Mouse (Mus musculus) fibroblast of lung, adult 2 months (primary cell): ENCODE results near the gene Hdhd3.
A peak's percentile ranks its signal among the peaks of the same experiment; 100 is the strongest.

Experiments used
- DNase-seq: peaks from one replicate; pipeline ENCODE4 v3.0.0-alpha.2; 2011; ENCODE audit warnings: low read depth

Hdhd3 gene

DNA sequence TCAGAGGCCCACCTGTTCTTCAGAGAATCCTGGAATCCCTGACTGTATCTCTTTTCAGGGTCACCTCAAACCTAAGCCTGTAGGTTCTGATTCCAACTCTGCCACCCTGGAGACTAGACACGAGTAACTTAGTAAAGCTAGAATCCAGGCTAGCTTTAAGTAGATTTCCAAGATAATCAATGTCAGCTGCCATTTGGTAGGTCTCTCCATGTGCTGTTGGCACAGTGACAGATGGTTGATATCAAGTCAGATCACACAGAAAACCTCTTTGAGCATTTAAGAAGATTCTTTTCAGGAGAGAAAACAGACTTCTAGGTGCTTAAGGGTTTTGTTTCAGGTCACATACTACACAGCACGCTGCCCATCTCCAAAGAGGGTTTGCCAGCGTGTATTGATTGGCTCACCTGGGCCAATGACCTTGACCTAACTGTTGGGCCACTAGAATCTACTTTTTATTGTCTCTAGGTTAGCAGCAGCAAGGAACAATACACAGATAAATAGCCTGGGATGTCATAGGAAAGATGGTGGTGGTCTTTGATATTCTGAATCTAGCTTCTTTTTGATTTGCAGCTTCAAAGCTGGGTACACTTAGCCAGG is at the start of gene Hdhd3:
Hdhd3 (minus strand) TSS at position 94 of the 597 bp plus-strand sequence.
- no peak for DNase-seq

DNA sequence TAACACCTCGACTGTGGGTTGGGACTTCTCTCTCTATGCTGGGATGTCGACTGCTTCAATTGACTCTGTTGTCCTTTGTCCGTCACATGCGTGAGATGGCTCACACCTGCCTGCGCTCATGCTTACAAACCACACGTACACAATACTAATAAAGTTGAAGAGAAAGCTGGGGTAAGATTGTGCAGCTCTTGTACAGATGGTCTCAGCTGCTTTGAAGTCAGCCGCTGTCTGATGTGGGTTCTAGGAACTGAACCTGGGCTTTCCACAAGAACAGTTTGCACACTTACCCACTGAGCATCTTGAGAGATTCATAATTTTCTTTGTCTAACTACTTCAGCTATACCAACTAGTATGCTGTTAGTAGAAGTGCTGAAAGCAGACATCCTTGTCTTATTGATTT is 48.7 kb upstream of the Hdhd3 start:
- DNase-seq = no peak

- no peak for DNase-seq
Measured at GRCm38 (mm10) chr4:62544801-62545200, 41.5 kb upstream of the Hdhd3 start.

DNA sequence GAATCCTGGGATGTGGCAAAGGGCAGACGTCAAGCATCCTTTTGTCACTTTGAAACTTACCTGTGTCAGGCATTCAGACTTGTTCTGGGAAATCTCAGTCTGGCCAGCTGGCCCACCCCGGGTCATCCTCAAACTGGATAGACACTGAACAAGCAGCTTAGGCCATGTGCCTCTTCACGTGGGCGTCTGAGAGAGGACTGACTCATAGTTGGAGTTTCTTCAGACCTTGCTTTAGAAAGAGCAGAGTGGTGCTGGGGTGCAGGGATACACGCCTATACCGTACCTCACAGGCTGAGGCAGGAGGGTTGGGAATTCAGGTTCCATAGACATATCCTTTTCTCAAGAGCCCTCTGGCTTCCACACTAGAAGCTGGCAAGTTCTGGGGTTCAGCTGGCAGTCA is 40.5 kb upstream of the Hdhd3 start:
- no peak for DNase-seq

GRCm38 (mm10) chr4:62541802-62542201 is 38.5 kb upstream of the Hdhd3 start:
- DNase-seq = no peak

DNA sequence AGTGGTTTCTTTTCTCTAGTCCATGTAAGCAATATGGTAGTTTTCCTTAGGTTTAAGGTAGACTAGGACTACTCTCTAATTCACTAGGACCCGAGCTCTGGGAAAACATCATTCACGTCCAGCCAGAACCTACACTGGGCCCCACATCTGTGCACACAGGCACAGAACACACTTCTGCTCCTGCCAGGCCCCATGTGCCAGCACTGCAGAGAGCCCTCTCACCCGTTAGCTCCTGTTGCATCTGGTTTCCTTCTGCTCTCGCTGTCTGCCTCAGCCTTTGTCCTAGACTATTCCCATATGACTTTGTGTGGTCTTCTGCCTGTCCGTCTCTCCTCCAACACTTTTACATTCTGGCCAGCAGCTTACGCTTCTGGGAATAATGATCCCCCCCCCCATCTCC is 30.5 kb upstream of the Hdhd3 start:
- no peak for DNase-seq

GRCm38 (mm10) chr4:62527655-62528054 is 24.4 kb upstream of the Hdhd3 start:
- no peak for DNase-seq

DNA sequence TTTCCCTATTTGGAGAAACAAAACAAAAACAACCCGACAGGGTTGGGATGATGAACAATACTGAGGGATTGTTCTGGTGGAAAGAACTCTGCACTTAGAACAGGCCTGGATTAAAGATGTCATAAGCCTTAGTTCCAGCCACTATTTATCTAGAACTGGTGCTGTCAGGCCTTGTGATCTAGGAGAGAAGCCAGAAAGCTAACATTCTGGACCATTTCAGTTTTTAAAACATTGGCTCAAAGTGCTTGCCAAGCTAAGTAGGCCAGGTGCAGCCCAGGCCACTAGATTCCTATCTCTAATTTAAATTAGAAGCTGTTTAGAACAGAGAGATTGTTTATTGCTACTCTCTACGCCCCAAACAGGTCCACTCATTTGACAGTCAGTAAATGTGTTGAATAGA is 23.0 kb upstream of the Hdhd3 start:
- DNase-seq = no peak

DNA sequence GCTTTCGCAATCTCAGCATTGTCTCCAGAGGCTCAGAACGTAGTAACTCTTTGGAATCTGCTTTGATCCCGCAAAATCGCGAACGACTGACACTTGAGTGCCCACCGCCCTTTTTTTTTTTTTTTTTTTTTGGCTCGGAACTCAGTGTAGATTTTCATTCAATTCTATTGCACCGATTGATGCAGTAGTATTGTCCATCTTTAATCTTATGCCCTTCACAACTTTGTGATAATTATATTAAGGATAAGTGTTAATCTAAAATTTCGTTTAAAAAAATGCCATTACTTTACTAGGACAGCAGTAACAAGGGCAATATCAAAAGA is 22.2 kb upstream of the Hdhd3 start:
- DNase-seq = no peak

GRCm38 (mm10) chr4:62524651-62525488 is 21.6 kb upstream of the Hdhd3 start, which contains the start of the genes Pole3 and 4933430I17Rik:
Gene Pole3 (minus strand): TSS chr4:62525068.
Gene 4933430I17Rik (plus strand): TSS chr4:62525369.
- peak; percentile 92 for DNase-seq

GRCm38 (mm10) chr4:62520892-62521400 is 17.7 kb upstream of the Hdhd3 start:
- DNase-seq = no peak

- peak; percentile 51 for DNase-seq
Measured at GRCm38 (mm10) chr4:62519849-62520233, 16.6 kb upstream of the Hdhd3 start, which contains the start of gene Alad. Gene Alad (minus strand): TSS chr4:62519918.

DNA sequence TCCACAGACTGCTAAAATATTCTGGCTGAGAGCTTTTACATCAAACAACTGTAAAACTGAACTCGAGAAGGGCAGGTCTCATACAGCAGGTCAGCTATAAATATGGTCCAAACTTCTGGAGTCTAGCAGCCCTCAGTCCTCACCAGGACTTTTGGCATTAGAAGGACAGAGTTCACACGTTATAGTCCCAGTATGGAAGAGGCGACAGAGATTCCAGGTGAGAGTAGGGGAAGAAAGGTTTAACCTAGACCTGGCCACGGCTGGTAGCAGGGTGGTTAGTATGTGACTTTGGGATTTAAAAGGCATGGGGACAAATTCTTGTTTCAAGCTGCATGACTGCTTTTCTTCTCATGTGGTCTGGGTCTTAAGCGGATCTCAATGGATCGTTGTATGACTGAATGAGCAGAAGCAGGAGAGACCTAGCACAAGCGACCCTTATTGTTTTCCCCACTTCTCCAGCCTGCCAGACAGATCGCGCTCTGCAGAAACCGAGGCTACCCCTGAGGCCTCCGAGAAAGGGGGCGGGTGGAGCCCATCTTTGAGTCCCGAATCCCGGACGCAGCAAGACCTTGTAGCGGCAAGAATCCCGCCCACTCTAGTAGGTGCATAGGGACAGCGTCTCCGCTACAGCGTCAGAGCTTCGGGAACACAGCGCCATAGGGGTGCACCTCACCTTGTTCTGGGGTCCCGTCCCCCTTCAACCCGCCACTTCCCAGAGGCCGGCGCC is 16.0 kb upstream of the Hdhd3 start:
- no peak for DNase-seq

DNA sequence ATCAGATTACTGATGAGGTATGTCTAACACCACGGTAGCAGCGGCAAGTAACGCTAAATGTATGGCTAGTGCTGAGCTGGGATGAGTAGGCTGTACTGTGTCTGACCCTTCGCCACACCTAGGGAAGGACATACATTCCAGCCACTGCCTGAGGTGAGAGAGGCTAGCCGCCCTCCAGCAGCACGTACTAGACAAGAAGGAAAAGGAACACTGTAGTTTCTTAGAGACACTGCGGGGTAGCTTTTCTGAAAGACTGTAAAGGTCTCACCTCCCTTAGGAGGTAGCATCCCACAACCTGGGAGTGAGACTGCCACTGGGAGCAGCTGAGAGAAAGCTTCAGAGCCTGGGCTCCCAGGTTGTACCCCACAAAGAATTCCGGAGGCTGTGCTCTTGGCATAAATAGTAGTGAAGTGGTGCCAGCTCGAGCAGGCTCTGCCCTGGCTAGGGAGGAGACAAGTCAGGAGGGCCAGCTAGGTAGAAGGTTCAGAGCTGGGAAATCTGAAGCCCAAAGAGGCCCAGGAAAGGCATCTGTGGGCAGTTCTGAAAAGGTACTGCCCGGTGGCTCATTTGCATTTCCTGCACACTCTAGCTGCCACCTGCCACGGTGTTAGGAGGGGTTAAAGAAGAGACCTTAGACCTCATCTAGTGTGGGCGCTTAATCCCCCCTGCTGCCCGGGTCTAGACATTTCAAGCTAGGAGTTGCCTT is 15.3 kb upstream of the Hdhd3 start:
- no peak for DNase-seq

DNA sequence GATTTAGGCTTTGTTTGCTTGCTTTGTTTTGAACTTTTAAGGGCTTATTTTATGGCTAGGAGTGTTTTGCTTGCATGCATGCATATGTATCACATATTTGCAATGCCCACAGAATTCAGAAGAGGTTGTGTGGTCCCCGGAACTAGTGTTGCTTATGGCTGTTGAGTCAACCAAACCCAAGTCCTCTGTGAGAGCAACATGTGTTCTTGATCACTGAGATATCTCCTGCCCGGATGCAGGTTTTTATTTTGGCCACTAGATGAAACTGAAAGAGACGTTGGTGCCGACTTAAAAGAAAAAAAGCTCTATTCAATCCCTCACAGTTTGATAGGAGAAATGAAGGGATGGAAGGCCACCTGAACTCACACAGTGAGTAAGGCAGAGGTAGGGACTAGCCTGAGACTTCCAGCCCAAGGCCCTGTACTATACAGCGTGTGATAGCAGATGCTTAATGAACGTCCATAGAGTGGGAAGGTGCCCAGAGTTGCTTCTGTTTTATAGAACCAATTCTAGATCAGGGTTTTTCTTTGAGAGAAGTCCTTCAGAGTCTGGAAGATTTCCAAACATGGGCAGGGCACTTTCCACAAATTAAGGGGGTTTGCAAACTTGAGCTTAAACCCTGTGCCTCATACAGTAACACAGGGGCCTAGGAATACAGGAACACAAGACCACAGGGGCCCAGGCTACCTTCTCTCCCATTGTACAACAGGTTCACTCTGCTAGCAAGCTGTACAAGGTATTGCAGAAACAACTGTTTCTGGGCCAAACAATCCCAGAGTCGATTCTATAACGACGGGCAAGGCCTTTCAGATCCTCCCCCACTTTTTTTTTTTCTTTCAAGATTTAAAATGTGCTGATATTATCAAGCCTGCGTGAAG is 14.5 kb upstream of the Hdhd3 start:
- no peak for DNase-seq

- DNase-seq = no peak
Measured at GRCm38 (mm10) chr4:62517046-62517445, 13.8 kb upstream of the Hdhd3 start.

GRCm38 (mm10) chr4:62516579-62516978 is 13.3 kb upstream of the Hdhd3 start:
- DNase-seq = no peak

GRCm38 (mm10) chr4:62516079-62516478 is 12.8 kb upstream of the Hdhd3 start:
- DNase-seq = no peak

DNA sequence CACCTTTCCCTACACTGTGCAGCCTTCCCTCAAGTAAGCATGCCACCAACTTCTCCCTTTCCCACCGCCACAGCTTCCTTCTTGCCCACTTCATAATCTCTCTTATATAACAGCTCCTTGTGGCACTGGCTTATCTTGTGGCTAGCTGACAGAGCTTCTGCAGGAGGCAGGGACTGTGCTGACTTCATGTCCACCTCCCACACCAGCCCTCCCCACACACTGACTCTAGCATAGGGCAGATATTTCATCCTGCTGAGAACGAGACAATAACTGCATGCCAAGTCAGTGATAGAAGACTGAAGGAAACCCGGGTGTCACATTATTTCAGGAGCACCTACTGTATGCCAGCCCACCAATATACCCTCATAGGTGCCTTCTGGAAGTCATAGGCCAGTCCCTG is 12.2 kb upstream of the Hdhd3 start:
- DNase-seq = no peak

GRCm38 (mm10) chr4:62514995-62515394 is 11.7 kb upstream of the Hdhd3 start:
- DNase-seq = no peak

- DNase-seq = no peak
Measured at GRCm38 (mm10) chr4:62513998-62514506, 10.8 kb upstream of the Hdhd3 start.
